Mouse (Mus musculus): ENCODE data around the gene Sdc1. TPM values are rescaled to one million over a fixed set of nuclear protein-coding genes. Genes with fewer than 3 reads are reported as not detected.

Sdc1 gene
- polyA plus RNA-seq (2015; fragmentation: Nextera tagmentation; extraction: Ambion mirVana): 18.1 and 21.8 TPM in 2 replicates

GRCm38 (mm10) chr12:8770946-8771843, at the start of gene Sdc1:
Sdc1 (plus strand) TSS chr12:8771323.
- peak within 1 kb of the TSS; percentile 69 for H3K9ac ChIP-seq
- no peaks in the 10 kb centered on the region for H3K27me3 ChIP-seq
- H3K36me3 ChIP-seq: no peaks in the 10 kb centered on the region
- under 1% methylated on average over 63 of the region's 67 CpGs for WGBS
- peak within 1 kb of the TSS; percentile 72 for H3K27ac ChIP-seq (replicated peaks)
- peak; percentile 88 for ATAC-seq (ENCODE audit: low FRiP score, low read depth)
- H3K4me2 ChIP-seq: peak within 1 kb of the TSS; percentile 93
- no peaks in the 10 kb centered on the region for H3K9me3 ChIP-seq
- H3K4me3 ChIP-seq: peak within 1 kb of the TSS; percentile 80
- H3K4me1 ChIP-seq (replicated peaks): peaks cover 17% of the 10 kb centered on the region

- H3K4me2 ChIP-seq: no peak overlapping the region
- H3K4me1 ChIP-seq (replicated peaks): no peaks in the 10 kb centered on the region
- H3K27me3 ChIP-seq: no peaks in the 10 kb centered on the region
- H3K9me3 ChIP-seq: no peaks in the 10 kb centered on the region
- no peak overlapping the region for H3K27ac ChIP-seq (replicated peaks)
- no peak for ATAC-seq (ENCODE audit: low FRiP score, low read depth)
- no peak overlapping the region for H3K9ac ChIP-seq
- no peak overlapping the region for H3K4me3 ChIP-seq
- 69% methylated on average over 1 of the region's 1 CpGs for WGBS
- peaks cover 39% of the 10 kb centered on the region for H3K36me3 ChIP-seq
Observed at GRCm38 (mm10) chr12:8726890-8727289, 44.2 kb upstream of the Sdc1 start.

GRCm38 (mm10) chr12:8728739-8729138, 42.4 kb upstream of the Sdc1 start:
- no peak for ATAC-seq (ENCODE audit: low FRiP score, low read depth)
- Histone ChIP-seq H3K4me2 (no peak overlapping the region), H3K9ac (no peak overlapping the region), H3K4me3 (no peak overlapping the region), H3K27ac (replicated peaks) (no peak overlapping the region), H3K27me3 (no peaks in the 10 kb centered on the region), H3K36me3 (peaks cover 29% of the 10 kb centered on the region), H3K4me1 (replicated peaks) (no peaks in the 10 kb centered on the region), H3K9me3 (no peaks in the 10 kb centered on the region)
- 74% methylated on average over 2 of the region's 2 CpGs for WGBS

- no peak overlapping the region for H3K27ac ChIP-seq (replicated peaks)
- H3K4me2 ChIP-seq: no peak overlapping the region
- H3K27me3 ChIP-seq: no peaks in the 10 kb centered on the region
- no peak for ATAC-seq (ENCODE audit: low FRiP score, low read depth)
- 99% methylated on average over 2 of the region's 2 CpGs for WGBS
- no peak overlapping the region for H3K9ac ChIP-seq
- no peaks in the 10 kb centered on the region for H3K9me3 ChIP-seq
- H3K4me1 ChIP-seq (replicated peaks): no peaks in the 10 kb centered on the region
- no peak overlapping the region for H3K4me3 ChIP-seq
- H3K36me3 ChIP-seq: peaks cover 32% of the 10 kb centered on the region
Observed at GRCm38 (mm10) chr12:8753654-8754053, 17.5 kb upstream of the Sdc1 start.

GRCm38 (mm10) chr12:8754116-8754515, 17.0 kb upstream of the Sdc1 start:
- peaks cover 27% of the 10 kb centered on the region for H3K36me3 ChIP-seq
- no peak overlapping the region for H3K4me2 ChIP-seq
- no peaks in the 10 kb centered on the region for H3K9me3 ChIP-seq
- H3K27me3 ChIP-seq: no peaks in the 10 kb centered on the region
- no peak overlapping the region for H3K27ac ChIP-seq (replicated peaks)
- 87% methylated on average over 4 of the region's 4 CpGs for WGBS
- H3K9ac ChIP-seq: no peak overlapping the region
- no peak for ATAC-seq (ENCODE audit: low FRiP score, low read depth)
- no peak overlapping the region for H3K4me3 ChIP-seq
- H3K4me1 ChIP-seq (replicated peaks): no peaks in the 10 kb centered on the region

- no peaks in the 10 kb centered on the region for H3K4me1 ChIP-seq (replicated peaks)
- no peak overlapping the region for H3K9ac ChIP-seq
- no peak overlapping the region for H3K4me3 ChIP-seq
- ATAC-seq (ENCODE audit: low FRiP score, low read depth): no peak
- peaks cover 13% of the 10 kb centered on the region for H3K36me3 ChIP-seq
- H3K27ac ChIP-seq (replicated peaks): no peak overlapping the region
- H3K4me2 ChIP-seq: no peak overlapping the region
- 98% methylated on average over 3 of the region's 3 CpGs for WGBS
- no peaks in the 10 kb centered on the region for H3K9me3 ChIP-seq
- no peaks in the 10 kb centered on the region for H3K27me3 ChIP-seq
Observed at GRCm38 (mm10) chr12:8758029-8758428, 13.1 kb upstream of the Sdc1 start.

GRCm38 (mm10) chr12:8759115-8759514, 12.0 kb upstream of the Sdc1 start:
- Histone ChIP-seq H3K27ac (replicated peaks) (no peak overlapping the region), H3K9me3 (no peaks in the 10 kb centered on the region), H3K27me3 (no peaks in the 10 kb centered on the region), H3K4me3 (no peak overlapping the region), H3K9ac (no peak overlapping the region), H3K4me1 (replicated peaks) (no peaks in the 10 kb centered on the region), H3K4me2 (no peak overlapping the region), H3K36me3 (peaks cover 6% of the 10 kb centered on the region; the same call in 1 of the 2 replicates)
- no peak for ATAC-seq (ENCODE audit: low FRiP score, low read depth)
- 80% methylated on average over 4 of the region's 4 CpGs for WGBS

- Histone ChIP-seq H3K36me3 (peaks cover 6% of the 10 kb centered on the region; the same call in 1 of the 2 replicates), H3K4me1 (replicated peaks) (no peaks in the 10 kb centered on the region), H3K27me3 (no peaks in the 10 kb centered on the region), H3K27ac (replicated peaks) (no peak overlapping the region), H3K4me2 (no peak overlapping the region), H3K9ac (no peak overlapping the region), H3K9me3 (no peaks in the 10 kb centered on the region), H3K4me3 (no peak overlapping the region)
- ATAC-seq (ENCODE audit: low FRiP score, low read depth): no peak
- WGBS: 85% methylated on average over 6 of the region's 6 CpGs
Observed at GRCm38 (mm10) chr12:8759779-8760178, 11.3 kb upstream of the Sdc1 start.

- Histone ChIP-seq H3K9ac (no peak overlapping the region), H3K27ac (replicated peaks) (no peak overlapping the region), H3K4me2 (no peak overlapping the region), H3K27me3 (no peaks in the 10 kb centered on the region), H3K4me3 (no peak overlapping the region), H3K36me3 (peaks cover 6% of the 10 kb centered on the region; the same call in 1 of the 2 replicates), H3K9me3 (no peaks in the 10 kb centered on the region), H3K4me1 (replicated peaks) (no peaks in the 10 kb centered on the region)
- no peak for ATAC-seq (ENCODE audit: low FRiP score, low read depth)
- WGBS: 86% methylated on average over 6 of the region's 6 CpGs
Observed at GRCm38 (mm10) chr12:8760561-8760960, 10.6 kb upstream of the Sdc1 start.

- Histone ChIP-seq H3K9me3 (no peaks in the 10 kb centered on the region), H3K9ac (no peak overlapping the region), H3K4me2 (no peak overlapping the region), H3K4me3 (no peak overlapping the region), H3K4me1 (replicated peaks) (no peaks in the 10 kb centered on the region), H3K36me3 (peaks cover 6% of the 10 kb centered on the region; the same call in 1 of the 2 replicates), H3K27me3 (no peaks in the 10 kb centered on the region), H3K27ac (replicated peaks) (no peak overlapping the region)
- no peak for ATAC-seq (ENCODE audit: low FRiP score, low read depth)
- WGBS: 86% methylated on average over 7 of the region's 7 CpGs
Observed at GRCm38 (mm10) chr12:8761058-8761457, 10.1 kb upstream of the Sdc1 start.

GRCm38 (mm10) chr12:8762667-8763066, 8.5 kb upstream of the Sdc1 start:
- no peak overlapping the region for H3K27ac ChIP-seq (replicated peaks)
- H3K36me3 ChIP-seq: no peaks in the 10 kb centered on the region
- H3K4me1 ChIP-seq (replicated peaks): no peaks in the 10 kb centered on the region
- no peak overlapping the region for H3K9ac ChIP-seq
- no peaks in the 10 kb centered on the region for H3K9me3 ChIP-seq
- no peak for ATAC-seq (ENCODE audit: low FRiP score, low read depth)
- H3K4me2 ChIP-seq: no peak overlapping the region
- WGBS: 87% methylated on average over 2 of the region's 2 CpGs
- H3K4me3 ChIP-seq: no peak overlapping the region
- H3K27me3 ChIP-seq: no peaks in the 10 kb centered on the region

- Histone ChIP-seq H3K27me3 (no peaks in the 10 kb centered on the region), H3K4me3 (no peak overlapping the region), H3K9ac (no peak overlapping the region), H3K4me1 (replicated peaks) (no peaks in the 10 kb centered on the region), H3K9me3 (no peaks in the 10 kb centered on the region), H3K27ac (replicated peaks) (no peak overlapping the region), H3K36me3 (no peaks in the 10 kb centered on the region), H3K4me2 (no peak overlapping the region)
- 84% methylated on average over 15 of the region's 15 CpGs for WGBS
- ATAC-seq (ENCODE audit: low FRiP score, low read depth): no peak
Observed at GRCm38 (mm10) chr12:8764221-8764930, 6.7 kb upstream of the Sdc1 start.

Data from hindbrain, embryonic 15.5 days (tissue).